Mouse (Mus musculus): Measurements from ENCODE around the gene Kmt5b. TPM values are rescaled to one million over a fixed set of nuclear protein-coding genes. Genes with fewer than 3 reads are reported as not detected.

The Kmt5b gene
- polyA plus RNA-seq, 1 experiment from 2014 or later = 35.0 TPM

DNA sequence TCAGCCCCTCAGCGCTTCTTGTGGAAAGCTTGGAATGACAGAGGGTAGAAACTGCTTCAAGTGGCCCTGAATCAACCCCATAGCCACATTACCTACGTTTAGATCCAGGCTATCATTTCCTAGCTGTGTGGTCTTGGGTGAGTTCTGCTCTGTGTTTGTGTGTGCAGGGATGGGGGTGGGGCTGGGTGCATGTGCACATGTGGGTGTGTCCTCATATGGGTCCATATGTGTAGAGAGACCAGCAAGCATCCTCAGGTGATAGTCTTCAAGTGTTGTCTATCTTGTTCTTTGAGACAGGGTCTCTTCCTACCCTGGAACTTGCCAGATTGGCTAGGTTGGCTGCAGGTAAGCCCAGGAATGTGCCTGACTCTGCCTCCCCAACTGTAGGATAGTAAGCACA, 82.0 kb downstream of the Kmt5b start:
- ChIA-PET CTCF (interaction anchor here (0.8 to 2.3 kb wide), 3 partner anchors 9 to 29 kb away, joined by 3 to 10 read pairs (median 4); no protein-coding TSS in a partner anchor), POLR2A (interaction anchor here (1.1 to 1.4 kb wide), 2 partner anchors 9 to 82 kb away, joined by 3 to 9 read pairs; partner anchors contain the start of gene Kmt5b)
- in situ Hi-C loops (cut with MboI; ENCODE audit: low pct_unique_long_range_greater_than_20kb) = no loop called here
- no peaks in the 10 kb centered on the region for H3K27me3 ChIP-seq
- no peak for ATAC-seq
- no peak for TF ChIP-seq CTCF (IDR thresholded peaks at IDR 0.05)
- no peak for DNase-seq (ENCODE audit: low read depth, low spot score)

DNA sequence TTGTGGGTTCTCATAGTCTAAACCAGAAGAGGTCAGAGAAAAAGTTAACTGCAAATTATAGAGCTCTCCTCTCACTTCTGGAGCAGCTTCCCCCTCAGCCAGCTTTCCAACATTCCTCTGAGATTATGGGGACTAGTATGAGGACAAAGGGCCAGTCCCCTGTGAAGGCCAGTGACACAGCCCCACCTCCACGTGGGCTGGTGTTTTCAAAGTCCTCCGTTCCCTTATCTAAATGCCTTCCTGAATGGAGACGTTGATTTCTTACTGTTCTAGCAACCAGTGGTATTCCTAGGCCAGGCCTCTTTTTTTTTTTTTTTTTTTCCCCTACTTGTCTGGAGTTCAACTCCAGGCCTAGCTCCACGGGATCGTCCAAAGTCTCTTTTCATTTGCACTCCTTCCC, 82.9 kb downstream of the Kmt5b start:
- H3K27me3 ChIP-seq = no peaks in the 10 kb centered on the region
- CTCF ChIA-PET = interaction anchor here (1.1 to 2.3 kb wide), 7 partner anchors 10 to 76 kb away, joined by 3 to 10 read pairs (median 4); no protein-coding TSS in a partner anchor
- DNase-seq (ENCODE audit: low read depth, low spot score) = no peak
- POLR2A ChIA-PET = interaction anchor here (0.6 to 1.4 kb wide), 6 partner anchors 10 to 949 kb away, joined by 3 to 9 read pairs (median 3); partner anchors contain the start of gene Kmt5b
- no peak for TF ChIP-seq CTCF (IDR thresholded peaks at IDR 0.05)
- ATAC-seq = no peak
- in situ Hi-C loops (cut with MboI; ENCODE audit: low pct_unique_long_range_greater_than_20kb) = no loop called here

- ChIA-PET POLR2A (interaction anchor here (0.6 to 2.7 kb wide), 9 partner anchors 11 to 186 kb away, joined by 3 to 12 read pairs (median 3); partner anchors contain the start of gene Kmt5b), CTCF (interaction anchor here (0.8 to 2.3 kb wide), 9 partner anchors 11 to 77 kb away, joined by 3 to 10 read pairs (median 4); no protein-coding TSS in a partner anchor)
- H3K27me3 ChIP-seq = no peaks in the 10 kb centered on the region
- DNase-seq (ENCODE audit: low read depth, low spot score) = peak; percentile 70
- in situ Hi-C loops (cut with MboI; ENCODE audit: low pct_unique_long_range_greater_than_20kb) = no loop called here
- ATAC-seq = peak; percentile 26
- no peak for TF ChIP-seq CTCF (IDR thresholded peaks at IDR 0.05)
Measured at GRCm38 (mm10) chr19:3850847-3851469, 83.7 kb downstream of the Kmt5b start.

GRCm38 (mm10) chr19:3851502-3851962, 84.3 kb downstream of the Kmt5b start, which contains the start of gene Chka:
TSS of gene Chka (plus strand) at chr19:3851773.
- ATAC-seq (peak; percentile 94), DNase-seq (ENCODE audit: low read depth, low spot score) (peak; percentile 58)
- ChIA-PET CTCF (interaction anchor here (0.8 to 2.3 kb wide), 4 partner anchors 11 to 77 kb away, joined by 3 to 10 read pairs (median 4); no protein-coding TSS in a partner anchor), POLR2A (interaction anchor here (0.7 to 2.7 kb wide), 8 partner anchors 11 to 84 kb away, joined by 3 to 12 read pairs (median 4); partner anchors contain the start of gene Kmt5b)
- H3K27me3 ChIP-seq = no peaks in the 10 kb centered on the region
- in situ Hi-C loops (cut with MboI; ENCODE audit: low pct_unique_long_range_greater_than_20kb) = no loop called here
- peak; percentile 39 for TF ChIP-seq CTCF (IDR thresholded peaks at IDR 0.05)

GRCm38 (mm10) chr19:3851979-3852681, 84.9 kb downstream of the Kmt5b start:
- ChIA-PET CTCF (interaction anchor here (1.0 kb wide), 1 partner anchor 13 kb away, joined by 3 read pairs; no protein-coding TSS in a partner anchor), POLR2A (interaction anchor here (0.9 to 2.7 kb wide), 5 partner anchors 10 to 84 kb away, joined by 3 to 12 read pairs (median 3); partner anchors contain the start of gene Kmt5b)
- peak; percentile 19 for DNase-seq (ENCODE audit: low read depth, low spot score)
- peak; percentile 38 for ATAC-seq
- no peak for TF ChIP-seq CTCF (IDR thresholded peaks at IDR 0.05)
- in situ Hi-C loops (cut with MboI; ENCODE audit: low pct_unique_long_range_greater_than_20kb) = no loop called here
- H3K27me3 ChIP-seq = no peaks in the 10 kb centered on the region

- no peak for DNase-seq (ENCODE audit: low read depth, low spot score)
- CTCF ChIA-PET = no interaction called here
Measured at GRCm38 (mm10) chr19:3853121-3853520, 85.9 kb downstream of the Kmt5b start.

GRCm38 (mm10) chr19:3853891-3854290, 86.7 kb downstream of the Kmt5b start:
- CTCF ChIA-PET = no interaction called here
- no peak for TF ChIP-seq CTCF (IDR thresholded peaks at IDR 0.05)
- in situ Hi-C loops (cut with MboI; ENCODE audit: low pct_unique_long_range_greater_than_20kb) = no loop called here
- POLR2A ChIA-PET = no interaction called here
- no peaks in the 10 kb centered on the region for H3K27me3 ChIP-seq
- no peak for DNase-seq (ENCODE audit: low read depth, low spot score)
- no peak for ATAC-seq

More at GRCm38 (mm10) chr19:3853121-3853520, 85.9 kb downstream of the Kmt5b start:
- no peak for ATAC-seq
- H3K27me3 ChIP-seq = no peaks in the 10 kb centered on the region
- POLR2A ChIA-PET = interaction anchor here (0.8 to 2.7 kb wide), 3 partner anchors 13 to 85 kb away, joined by 3 to 12 read pairs (median 6); partner anchors contain the start of gene Kmt5b
- in situ Hi-C loops (cut with MboI; ENCODE audit: low pct_unique_long_range_greater_than_20kb) = no loop called here
- no peak for TF ChIP-seq CTCF (IDR thresholded peaks at IDR 0.05)

- no peaks in the 10 kb centered on the region for H3K27me3 ChIP-seq
- DNase-seq (ENCODE audit: low read depth, low spot score) (peak; percentile 10), ATAC-seq (no peak)
- ChIA-PET POLR2A (interaction anchor here (0.9 to 1.0 kb wide), 2 partner anchors 11 to 13 kb away, joined by 3 read pairs; no protein-coding TSS in a partner anchor), CTCF (interaction anchor here (0.9 to 1.1 kb wide), 2 partner anchors 65 to 69 kb away, joined by 3 read pairs; no protein-coding TSS in a partner anchor)
- TF ChIP-seq CTCF (IDR thresholded peaks at IDR 0.05) = no peak
- in situ Hi-C loops (cut with MboI; ENCODE audit: low pct_unique_long_range_greater_than_20kb) = no loop called here
Measured at GRCm38 (mm10) chr19:3855091-3855490, 87.9 kb downstream of the Kmt5b start.

- ChIA-PET CTCF (interaction anchor here (0.9 to 1.1 kb wide), 2 partner anchors 65 to 70 kb away, joined by 3 read pairs; no protein-coding TSS in a partner anchor), POLR2A (interaction anchor here (0.9 kb wide), 1 partner anchor 13 kb away, joined by 3 read pairs; no protein-coding TSS in a partner anchor)
- ATAC-seq (no peak), DNase-seq (ENCODE audit: low read depth, low spot score) (no peak)
- H3K27me3 ChIP-seq = no peaks in the 10 kb centered on the region
- no peak for TF ChIP-seq CTCF (IDR thresholded peaks at IDR 0.05)
- in situ Hi-C loops (cut with MboI; ENCODE audit: low pct_unique_long_range_greater_than_20kb) = no loop called here
Measured at GRCm38 (mm10) chr19:3855601-3856000, 88.4 kb downstream of the Kmt5b start.

DNA sequence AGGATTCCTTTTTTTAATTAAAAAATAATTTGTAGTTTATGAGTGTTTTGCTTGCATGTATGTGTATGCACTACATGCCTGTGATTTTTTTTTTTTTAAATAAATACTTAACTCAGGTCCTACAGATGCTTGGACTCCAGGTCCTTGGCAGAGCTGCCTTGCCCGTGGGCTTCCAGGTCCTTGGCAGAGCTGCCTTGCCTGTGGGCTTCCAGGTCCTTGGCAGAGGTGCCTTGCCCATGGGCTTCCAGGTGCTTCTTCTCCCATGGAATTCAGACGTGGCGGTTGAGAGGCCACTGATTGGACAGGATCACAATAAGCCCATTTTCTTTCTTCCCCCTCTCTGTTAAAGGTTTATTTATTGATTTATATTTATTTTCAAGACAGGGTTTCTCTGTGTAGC, 90.0 kb downstream of the Kmt5b start:
- in situ Hi-C loops (cut with MboI; ENCODE audit: low pct_unique_long_range_greater_than_20kb) = no loop called here
- ChIA-PET CTCF (no interaction called here), POLR2A (interaction anchor here (0.5 to 0.7 kb wide), 2 partner anchors 18 to 518 kb away, joined by 3 to 4 read pairs; no protein-coding TSS in a partner anchor)
- no peaks in the 10 kb centered on the region for H3K27me3 ChIP-seq
- DNase-seq (ENCODE audit: low read depth, low spot score) = no peak
- no peak for ATAC-seq
- no peak for TF ChIP-seq CTCF (IDR thresholded peaks at IDR 0.05)
